Mouse (Mus musculus) stomach, postnatal 0 days (tissue): Measurements from ENCODE around the gene Wnt2.

Experiments used
- CTCF ChIP-seq: IDR thresholded peaks from 2 replicates; pipeline ENCODE4 v1.5.1; 2016; ENCODE audit warnings: antibody characterized with exemption, low read depth, mild to moderate bottlenecking, moderate library complexity
- EP300 ChIP-seq: optimal IDR thresholded peaks from 2 replicates; pipeline ENCODE3; 2016; ENCODE audit warnings: antibody characterized with exemption

DNA sequence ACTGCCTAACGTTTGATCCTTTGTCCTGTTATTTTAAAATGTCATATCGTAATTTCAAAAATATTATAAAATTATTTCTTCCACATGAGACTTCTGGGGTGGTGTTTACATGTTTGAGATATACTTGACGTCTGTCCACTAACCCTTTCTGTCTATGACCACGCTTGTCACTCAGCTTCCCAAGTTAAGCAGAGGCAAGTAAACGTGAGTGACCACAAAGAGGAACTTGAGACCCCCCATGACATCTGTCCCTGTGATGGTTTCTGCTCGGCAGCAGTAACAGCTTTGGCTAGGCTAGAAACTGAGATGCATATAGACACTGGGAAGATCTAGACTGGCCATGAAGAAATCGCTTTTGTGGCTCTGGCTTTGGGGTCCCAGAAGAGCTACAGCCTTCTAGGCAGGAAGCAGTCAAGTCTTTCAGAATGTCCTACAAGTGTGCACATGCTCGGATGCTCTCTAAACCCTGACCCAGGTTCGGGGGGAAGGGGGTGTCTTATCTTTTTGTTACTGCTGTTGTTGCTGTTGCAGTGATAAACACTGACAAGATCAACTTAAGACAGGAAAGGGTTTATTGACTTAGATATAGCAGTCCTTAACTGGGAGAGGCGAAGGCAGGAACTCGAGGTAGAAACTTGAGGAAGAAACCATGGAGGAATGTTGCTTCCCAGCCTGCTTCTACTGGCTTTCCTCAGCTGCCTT is 83.1 kb downstream of the Wnt2 start:
- TF ChIP-seq CTCF (no peak), EP300 (no peak)
